Mouse (Mus musculus) liver, postnatal 0 days (tissue): ENCODE results near the gene Stac2. TPM values are rescaled to one million over a fixed set of nuclear protein-coding genes. Genes with fewer than 3 reads are reported as not detected.

ENCODE experiments used
- ATAC-seq: fragments of 200-750 bp; cut with Nextera tagmentation; 2 replicates; pipeline ENCODE4 v1.8.0; 2017; ENCODE audit warnings: mild to moderate bottlenecking, moderate library complexity
- DNase-seq: peaks from one replicate; pipeline ENCODE4 v3.0.0-alpha.2; 2016
- H3K27ac ChIP-seq: fragments of 300-500 bp; sonication (generic); 2 replicates; pipeline ENCODE4 v1.5.1; 2014; ENCODE audit warnings: antibody characterized with exemption, moderate library complexity, mild to moderate bottlenecking, low read depth
- H3K27me3 ChIP-seq: fragments of 300-500 bp; sonication (generic); 2 replicates; pipeline ENCODE4 v1.6.1; 2014; ENCODE audit warnings: low read length, control low read depth, mixed read lengths; ENCODE audit not compliant: insufficient read depth
- H3K36me3 ChIP-seq: fragments of 300-500 bp; sonication (generic); replicated peaks from 2 replicates; pipeline ENCODE4 v1.6.1; 2014; ENCODE audit warnings: mild to moderate bottlenecking, control low read depth, low read length, moderate library complexity, mixed read lengths; ENCODE audit not compliant: insufficient read depth
- H3K4me1 ChIP-seq: fragments of 300-500 bp; sonication (generic); 2 replicates; pipeline ENCODE4 v1.6.1; 2014; ENCODE audit warnings: antibody characterized with exemption, mild to moderate bottlenecking, control low read depth; ENCODE audit not compliant: insufficient read depth
- H3K4me2 ChIP-seq: fragments of 300-500 bp; sonication (generic); 2 replicates; pipeline ENCODE4 v1.6.1; 2014; ENCODE audit warnings: low read depth, mild to moderate bottlenecking, low read length, moderate library complexity, mixed read lengths
- H3K4me3 ChIP-seq: fragments of 300-500 bp; sonication (generic); 2 replicates; pipeline ENCODE4 v1.5.1; 2014; ENCODE audit warnings: low read depth, low read length
- H3K9ac ChIP-seq: fragments of 300-500 bp; sonication (generic); replicated peaks from 2 replicates; pipeline ENCODE4 v1.6.1; 2014; ENCODE audit warnings: mild to moderate bottlenecking, moderate library complexity
- H3K9me3 ChIP-seq: fragments of 300-500 bp; sonication (generic); 2 replicates; pipeline ENCODE4 v1.6.1; 2016; ENCODE audit warnings: mild to moderate bottlenecking, control low read depth, low read length, mixed read lengths
- CTCF ChIP-seq: sonication (generic); IDR thresholded peaks from 2 replicates; pipeline ENCODE4 v1.5.1; 2016; ENCODE audit warnings: antibody characterized with exemption, low read depth
- EP300 ChIP-seq: IDR thresholded peaks from 2 replicates; pipeline ENCODE4 v1.6.1; 2016; ENCODE audit warnings: antibody characterized with exemption, low read depth, mild to moderate bottlenecking
- WGBS: fragments of 180-500 bp; shearing (Covaris S2); extraction: QIAGEN DNeasy Blood & Tissue Kit; methylation state at CpG from one replicate; pipeline ENCODE4 v1.1.7; 2014; ENCODE audit not compliant: insufficient replicate concordance; 5-methylcytosine and 5-hydroxymethylcytosine counted together
- polyA plus RNA-seq: library from polyadenylated mRNA; unstranded; fragments of >200 nt; fragmentation: Nextera tagmentation; extraction: Ambion mirVana; gene quantifications from 2 replicates; pipeline ENCODE4 v1.2.1, GENCODE M21; 2015

Gene Stac2
- polyA plus RNA-seq, 1 experiment from 2014 or later = 0.07 TPM

- Histone ChIP-seq H3K36me3 (no peaks in the 10 kb centered on the region), H3K4me3 (peak overlapping the region; percentile 58), H3K27ac (no peak overlapping the region), H3K4me2 (peak overlapping the region; percentile 97), H3K27me3 (peaks cover 11% of the 10 kb centered on the region), H3K9me3 (no peaks in the 10 kb centered on the region), H3K4me1 (peaks cover 18% of the 10 kb centered on the region), H3K9ac (peak overlapping the region; percentile 59)
- WGBS = 11% methylated on average over 34 of the region's 34 CpGs
- no peak for ATAC-seq
- DNase-seq = no peak
- TF ChIP-seq CTCF (no peak), EP300 (no peak)
Measured at GRCm38 (mm10) chr11:98021565-98022252, 31.6 kb downstream of the Stac2 start.

GRCm38 (mm10) chr11:98021118-98021517 lies 32.1 kb downstream of the Stac2 start:
- H3K4me1 ChIP-seq = peaks cover 17% of the 10 kb centered on the region
- no peaks in the 10 kb centered on the region for H3K36me3 ChIP-seq
- no peak overlapping the region for H3K9ac ChIP-seq
- H3K27me3 ChIP-seq = peaks cover 11% of the 10 kb centered on the region
- H3K4me3 ChIP-seq = no peak overlapping the region
- no peaks in the 10 kb centered on the region for H3K9me3 ChIP-seq
- no peak overlapping the region for H3K4me2 ChIP-seq
- no peak overlapping the region for H3K27ac ChIP-seq
- DNase-seq (no peak), ATAC-seq (no peak)
- WGBS = 52% methylated on average over 2 of the region's 2 CpGs
- TF ChIP-seq EP300 (no peak), CTCF (no peak)

- H3K27ac ChIP-seq = no peak overlapping the region
- peaks cover 11% of the 10 kb centered on the region for H3K27me3 ChIP-seq
- no peak overlapping the region for H3K4me2 ChIP-seq
- no peaks in the 10 kb centered on the region for H3K36me3 ChIP-seq
- DNase-seq (no peak), ATAC-seq (no peak)
- TF ChIP-seq CTCF = no peak
- no peak for TF ChIP-seq EP300
- no peak overlapping the region for H3K4me3 ChIP-seq
- WGBS = 86% methylated on average over 1 of the region's 1 CpGs
- H3K9me3 ChIP-seq = no peaks in the 10 kb centered on the region
- peaks cover 12% of the 10 kb centered on the region for H3K4me1 ChIP-seq
- no peak overlapping the region for H3K9ac ChIP-seq
Measured at GRCm38 (mm10) chr11:98020710-98021109, 32.6 kb downstream of the Stac2 start.

- Histone ChIP-seq H3K4me1 (peaks cover 11% of the 10 kb centered on the region), H3K27me3 (peaks cover 11% of the 10 kb centered on the region), H3K27ac (no peak overlapping the region), H3K9me3 (no peaks in the 10 kb centered on the region), H3K36me3 (no peaks in the 10 kb centered on the region), H3K9ac (no peak overlapping the region), H3K4me3 (no peak overlapping the region), H3K4me2 (no peak overlapping the region)
- WGBS = 37% methylated on average over 8 of the region's 8 CpGs
- TF ChIP-seq CTCF (no peak), EP300 (no peak)
- ATAC-seq (no peak), DNase-seq (no peak)
Measured at GRCm38 (mm10) chr11:98019883-98020610, 33.2 kb downstream of the Stac2 start.

- H3K4me1 ChIP-seq = peaks cover 11% of the 10 kb centered on the region
- H3K4me3 ChIP-seq = no peak overlapping the region
- peak; percentile 61 for TF ChIP-seq CTCF
- TF ChIP-seq EP300 = no peak
- DNase-seq (no peak), ATAC-seq (no peak)
- peaks cover 11% of the 10 kb centered on the region for H3K27me3 ChIP-seq
- 41% methylated on average over 10 of the region's 10 CpGs for WGBS
- no peak overlapping the region for H3K9ac ChIP-seq
- H3K9me3 ChIP-seq = no peaks in the 10 kb centered on the region
- H3K36me3 ChIP-seq = no peaks in the 10 kb centered on the region
- no peak overlapping the region for H3K4me2 ChIP-seq
- no peak overlapping the region for H3K27ac ChIP-seq
Measured at GRCm38 (mm10) chr11:98018858-98019641, 34.2 kb downstream of the Stac2 start.

- TF ChIP-seq EP300 (no peak), CTCF (no peak)
- 59% methylated on average over 6 of the region's 6 CpGs for WGBS
Measured at GRCm38 (mm10) chr11:98018222-98018621, 35.0 kb downstream of the Stac2 start.

More at GRCm38 (mm10) chr11:98018222-98018621, 35.0 kb downstream of the Stac2 start:
- no peak for ATAC-seq
- H3K9me3 ChIP-seq = no peaks in the 10 kb centered on the region
- H3K36me3 ChIP-seq = no peaks in the 10 kb centered on the region
- DNase-seq = no peak
- H3K4me1 ChIP-seq = peaks cover 11% of the 10 kb centered on the region
- no peak overlapping the region for H3K27ac ChIP-seq
- H3K27me3 ChIP-seq = peaks cover 11% of the 10 kb centered on the region
- H3K4me3 ChIP-seq = no peak overlapping the region
- H3K9ac ChIP-seq = no peak overlapping the region
- H3K4me2 ChIP-seq = no peak overlapping the region
